Mouse (Mus musculus): ENCODE data around the gene Gzmm. TPM values are rescaled to one million over a fixed set of nuclear protein-coding genes. Genes with fewer than 3 reads are reported as not detected.
"Not testable (repeated sequence)": the region's sequence is repeated elsewhere in the genome, so short reads cannot be mapped to it uniquely, and the experiment has no call there.

The Gzmm gene
- polyA plus RNA-seq, 1 experiment from 2014 or later = 1.4 TPM

GRCm38 (mm10) chr10:79695231-79696128 lies 6.7 kb downstream of the Gzmm start:
- peaks cover 8% of the 10 kb centered on the region; the same call in 1 of the 2 replicates for H3K4me1 ChIP-seq
- no peak overlapping the region; the same call in 1 of the 2 replicates for H3K4me2 ChIP-seq
- no peak overlapping the region for H3K27ac ChIP-seq
- H3K36me3 ChIP-seq (ENCODE audit: poor library complexity, severe bottlenecking) = no peaks in the 10 kb centered on the region
- WGBS = 69% methylated on average over 13 of the region's 13 CpGs
- peaks cover 6% of the 10 kb centered on the region; the same call in 1 of the 2 replicates for H3K9me3 ChIP-seq (replicated peaks)
- peak; percentile 59; the same call in 1 of the 2 replicates for ATAC-seq
- no peak overlapping the region; the same call in 1 of the 2 replicates for H3K9ac ChIP-seq
- no peak overlapping the region for H3K4me3 ChIP-seq
- no peaks in the 10 kb centered on the region for H3K27me3 ChIP-seq

GRCm38 (mm10) chr10:79696129-79696651 lies 7.4 kb downstream of the Gzmm start:
- peaks cover 6% of the 10 kb centered on the region; the same call in 1 of the 2 replicates for H3K9me3 ChIP-seq (replicated peaks)
- no peak overlapping the region; the same call in 1 of the 2 replicates for H3K9ac ChIP-seq
- H3K36me3 ChIP-seq (ENCODE audit: poor library complexity, severe bottlenecking) = no peaks in the 10 kb centered on the region
- 68% methylated on average over 9 of the region's 9 CpGs for WGBS
- no peak overlapping the region for H3K4me2 ChIP-seq
- H3K4me3 ChIP-seq = no peak overlapping the region
- H3K4me1 ChIP-seq = peaks cover 8% of the 10 kb centered on the region; the same call in 1 of the 2 replicates
- H3K27me3 ChIP-seq = no peaks in the 10 kb centered on the region
- H3K27ac ChIP-seq = no peak overlapping the region
- no peak for ATAC-seq

GRCm38 (mm10) chr10:79697916-79698315 lies 9.1 kb downstream of the Gzmm start:
- Histone ChIP-seq H3K36me3 (ENCODE audit: poor library complexity, severe bottlenecking) (no peaks in the 10 kb centered on the region), H3K4me1 (peaks cover 8% of the 10 kb centered on the region; the same call in 1 of the 2 replicates), H3K4me3 (no peak overlapping the region), H3K27ac (no peak overlapping the region), H3K9ac (no peak overlapping the region), H3K27me3 (no peaks in the 10 kb centered on the region), H3K9me3 (replicated peaks) (no peaks in the 10 kb centered on the region), H3K4me2 (no peak overlapping the region)
- no peak for ATAC-seq
- 87% methylated on average over 6 of the region's 6 CpGs for WGBS

DNA sequence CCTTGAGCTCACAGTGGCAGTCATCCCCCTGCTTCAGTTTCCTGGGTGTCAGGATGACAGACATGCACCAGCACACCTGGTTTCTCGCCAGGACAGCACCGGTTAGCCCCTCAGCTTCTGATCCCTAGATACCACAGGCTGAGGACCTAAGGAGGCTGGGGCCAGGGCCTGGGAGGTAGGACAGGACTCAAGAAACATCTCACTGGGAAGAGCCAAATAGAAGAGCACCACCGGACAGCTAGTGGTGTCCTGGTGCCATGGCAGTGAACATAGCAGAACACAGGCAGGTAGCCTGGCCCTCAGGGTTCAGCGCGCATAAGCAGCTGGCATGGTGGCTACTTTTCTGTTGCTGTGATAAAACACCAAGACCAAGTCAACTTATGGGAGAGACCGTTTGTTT lies 9.6 kb downstream of the Gzmm start:
- Histone ChIP-seq H3K4me1 (peaks cover 8% of the 10 kb centered on the region; the same call in 1 of the 2 replicates), H3K27me3 (no peaks in the 10 kb centered on the region), H3K36me3 (ENCODE audit: poor library complexity, severe bottlenecking) (no peaks in the 10 kb centered on the region), H3K9ac (no peak overlapping the region), H3K9me3 (replicated peaks) (no peaks in the 10 kb centered on the region), H3K4me2 (no peak overlapping the region), H3K4me3 (no peak overlapping the region), H3K27ac (no peak overlapping the region)
- 92% methylated on average over 6 of the region's 6 CpGs for WGBS
- no peak for ATAC-seq

DNA sequence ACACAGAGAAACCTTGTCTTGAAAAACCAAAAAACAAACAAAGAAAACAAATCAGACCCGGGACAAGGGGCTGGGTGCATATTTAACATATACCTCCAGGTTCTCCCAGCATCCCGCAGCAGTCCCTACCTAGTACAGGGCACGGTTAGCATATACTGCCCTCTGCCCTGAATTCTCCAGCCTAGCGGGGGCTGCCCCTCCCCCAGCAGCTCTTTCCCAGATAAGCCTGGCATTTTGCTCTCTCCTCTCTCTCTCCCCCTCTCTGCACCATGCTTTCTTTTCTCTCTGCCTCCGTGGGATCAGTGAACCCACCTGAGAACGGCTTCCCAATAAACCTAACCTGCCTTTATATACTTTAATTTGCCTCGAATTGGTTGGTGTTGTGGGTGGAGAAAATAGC lies 11.9 kb downstream of the Gzmm start:
- 54% methylated on average over 7 of the region's 7 CpGs for WGBS
- Histone ChIP-seq H3K27me3 (no peaks in the 10 kb centered on the region), H3K27ac (no peak overlapping the region), H3K4me3 (no peak overlapping the region), H3K9ac (0 out of 2 replicates have a peak overlapping the region, but pooled peaks have one; percentile 9), H3K36me3 (ENCODE audit: poor library complexity, severe bottlenecking) (no peaks in the 10 kb centered on the region), H3K4me1 (peaks cover 9% of the 10 kb centered on the region), H3K9me3 (replicated peaks) (no peaks in the 10 kb centered on the region), H3K4me2 (no peak overlapping the region)
- ATAC-seq = no peak

DNA sequence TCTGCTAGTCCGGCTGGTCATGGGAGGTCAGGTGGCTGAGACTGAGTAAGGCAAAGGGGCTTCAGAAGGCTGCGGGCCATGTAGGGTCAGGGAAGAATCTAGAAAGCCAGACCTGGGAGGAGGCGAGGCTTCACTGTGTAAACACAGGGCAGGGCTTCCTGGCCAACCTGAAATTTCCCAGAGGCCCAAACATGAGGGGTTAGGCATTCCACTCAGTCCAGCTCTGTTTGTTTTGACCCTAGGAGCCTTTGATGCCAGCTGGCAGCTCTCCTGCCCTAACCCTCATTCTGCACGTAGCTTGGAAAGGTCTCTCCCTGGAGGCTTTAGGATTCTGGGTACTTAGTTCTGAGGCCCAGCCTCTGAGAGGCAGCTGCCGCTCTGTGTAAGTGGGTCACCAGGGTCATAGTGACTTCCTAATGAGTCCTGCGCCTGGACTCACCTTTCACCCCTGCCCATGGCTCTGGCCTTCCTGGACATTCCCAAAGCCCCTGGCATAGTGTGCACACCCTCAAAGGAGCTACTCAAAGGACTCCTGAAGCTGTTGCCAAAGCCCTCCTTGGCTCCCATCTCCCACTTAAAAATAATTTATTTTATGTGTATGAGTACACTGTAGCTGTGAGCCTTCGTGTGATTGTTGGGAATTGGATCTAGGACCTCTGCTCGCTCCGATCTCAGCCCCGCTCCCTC lies 12.8 kb downstream of the Gzmm start:
- Histone ChIP-seq H3K27ac (no peak overlapping the region), H3K4me3 (no peak overlapping the region), H3K27me3 (no peaks in the 10 kb centered on the region), H3K9me3 (replicated peaks) (no peaks in the 10 kb centered on the region), H3K4me2 (no peak overlapping the region), H3K9ac (peak overlapping the region; percentile 9; the same call in 1 of the 2 replicates), H3K36me3 (ENCODE audit: poor library complexity, severe bottlenecking) (peaks cover 6% of the 10 kb centered on the region; the same call in 1 of the 2 replicates), H3K4me1 (peaks cover 18% of the 10 kb centered on the region)
- WGBS = 76% methylated on average over 10 of the region's 10 CpGs
- no peak for ATAC-seq

DNA sequence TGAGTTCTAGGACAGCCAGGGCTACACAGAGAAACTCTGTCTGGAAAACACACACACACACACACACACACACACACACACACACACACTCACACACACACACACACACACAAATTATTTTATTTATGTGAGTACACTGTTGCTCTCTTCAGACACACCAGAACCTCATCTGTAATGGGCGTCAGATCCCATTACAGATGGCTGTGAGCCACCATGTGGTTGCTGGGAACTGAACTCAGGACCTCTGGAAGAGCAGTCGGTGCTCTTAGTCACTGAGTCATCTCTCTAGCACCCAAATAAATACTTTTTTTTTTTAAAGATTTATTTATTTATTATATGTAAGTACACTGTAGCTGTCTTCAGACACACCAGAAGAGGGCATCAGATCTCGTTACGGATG lies 14.2 kb downstream of the Gzmm start:
- H3K9ac ChIP-seq; H3K4me2 ChIP-seq; H3K4me3 ChIP-seq; H3K27me3 ChIP-seq; ATAC-seq; H3K9me3 ChIP-seq (replicated peaks); H3K27ac ChIP-seq: not testable (repeated sequence)
- peaks cover 14% of the 10 kb centered on the region; the same call in 1 of the 2 replicates for H3K36me3 ChIP-seq (ENCODE audit: poor library complexity, severe bottlenecking)
- H3K4me1 ChIP-seq = peaks cover 30% of the 10 kb centered on the region
- WGBS = 85% methylated on average over 4 of the region's 4 CpGs

- peaks cover 16% of the 10 kb centered on the region for H3K36me3 ChIP-seq (ENCODE audit: poor library complexity, severe bottlenecking)
- H3K27me3 ChIP-seq = no peaks in the 10 kb centered on the region
- H3K27ac ChIP-seq = 0 out of 2 replicates have a peak overlapping the region, but pooled peaks have one; percentile 76
- H3K9me3 ChIP-seq (replicated peaks) = no peaks in the 10 kb centered on the region
- ATAC-seq = no peak; the same call in 1 of the 2 replicates
- 75% methylated on average over 10 of the region's 10 CpGs for WGBS
- peak overlapping the region; percentile 70 for H3K4me3 ChIP-seq
- H3K9ac ChIP-seq = peak overlapping the region; percentile 53; the same call in 1 of the 2 replicates
- H3K4me1 ChIP-seq = peaks cover 30% of the 10 kb centered on the region
- H3K4me2 ChIP-seq = peak overlapping the region; percentile 82
These were observed 14.7 kb downstream of the Gzmm start for GRCm38 (mm10) chr10:79703541-79703940.

GRCm38 (mm10) chr10:79704065-79704969 lies 15.5 kb downstream of the Gzmm start, which contains the start of gene Bsg:
TSS of gene Bsg (plus strand) at chr10:79704491.
- Histone ChIP-seq H3K9me3 (replicated peaks) (no peaks in the 10 kb centered on the region), H3K4me2 (peak within 1 kb of the TSS; percentile 82), H3K27ac (peak within 1 kb of the TSS; percentile 76), H3K4me3 (peak within 1 kb of the TSS; percentile 70), H3K27me3 (no peaks in the 10 kb centered on the region), H3K36me3 (ENCODE audit: poor library complexity, severe bottlenecking) (peaks cover 23% of the 10 kb centered on the region), H3K4me1 (peaks cover 30% of the 10 kb centered on the region), H3K9ac (peak within 1 kb of the TSS; percentile 89)
- peak; percentile 96 for ATAC-seq
- WGBS = under 1% methylated on average over 62 of the region's 65 CpGs

DNA sequence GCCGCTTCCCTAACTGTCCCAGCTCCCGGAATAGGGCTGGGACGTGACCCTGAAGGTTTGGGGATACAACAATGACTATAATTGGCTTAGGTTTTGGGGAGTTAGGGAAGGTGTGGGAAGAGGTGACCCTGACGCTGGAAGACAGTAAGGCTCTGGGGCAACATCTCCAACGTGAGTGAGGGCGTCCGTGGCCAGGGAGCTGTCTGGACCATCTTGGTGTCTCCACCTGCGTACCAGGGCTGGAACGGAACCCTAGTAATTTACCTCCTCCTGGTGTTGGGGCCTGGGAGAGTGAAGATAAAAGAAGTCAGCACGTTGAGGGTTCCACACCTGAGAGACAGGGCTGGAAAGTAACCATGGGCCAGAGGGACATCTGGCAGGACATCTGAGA lies 16.1 kb downstream of the Gzmm start:
- WGBS = 2% methylated on average over 10 of the region's 10 CpGs
- no peaks in the 10 kb centered on the region for H3K9me3 ChIP-seq (replicated peaks)
- no peaks in the 10 kb centered on the region for H3K27me3 ChIP-seq
- 0 out of 2 replicates have a peak overlapping the region, but pooled peaks have one; percentile 76 for H3K27ac ChIP-seq
- ATAC-seq = 0 out of 2 replicates have a peak, but pooled peaks have one; percentile 0
- peaks cover 30% of the 10 kb centered on the region for H3K36me3 ChIP-seq (ENCODE audit: poor library complexity, severe bottlenecking)
- H3K4me1 ChIP-seq = peaks cover 30% of the 10 kb centered on the region
- peak overlapping the region; percentile 70 for H3K4me3 ChIP-seq
- peak overlapping the region; percentile 89 for H3K9ac ChIP-seq
- H3K4me2 ChIP-seq = peak overlapping the region; percentile 82

GRCm38 (mm10) chr10:79705951-79706350 lies 17.1 kb downstream of the Gzmm start:
- H3K27me3 ChIP-seq = no peaks in the 10 kb centered on the region
- H3K9ac ChIP-seq = peak overlapping the region; percentile 89
- H3K4me1 ChIP-seq = peaks cover 30% of the 10 kb centered on the region
- H3K27ac ChIP-seq = no peak overlapping the region
- H3K4me2 ChIP-seq = peak overlapping the region; percentile 82
- WGBS = 78% methylated on average over 5 of the region's 5 CpGs
- no peak for ATAC-seq
- H3K9me3 ChIP-seq (replicated peaks) = no peaks in the 10 kb centered on the region
- peak overlapping the region; percentile 70 for H3K4me3 ChIP-seq
- peaks cover 40% of the 10 kb centered on the region for H3K36me3 ChIP-seq (ENCODE audit: poor library complexity, severe bottlenecking)

All from forebrain, embryonic 13.5 days (tissue).